Mouse (Mus musculus) liver, postnatal 0 days (tissue): ENCODE data around the gene Gda.
A peak's percentile ranks its signal among the peaks of the same experiment; 100 is the strongest.

Experiments
- CTCF ChIP-seq: sonication (generic); IDR thresholded peaks from 2 replicates; pipeline ENCODE4 v1.5.1; 2016; ENCODE audit warnings: antibody characterized with exemption, low read depth
- EP300 ChIP-seq: IDR thresholded peaks from 2 replicates; pipeline ENCODE4 v1.6.1; 2016; ENCODE audit warnings: antibody characterized with exemption, low read depth, mild to moderate bottlenecking

DNA sequence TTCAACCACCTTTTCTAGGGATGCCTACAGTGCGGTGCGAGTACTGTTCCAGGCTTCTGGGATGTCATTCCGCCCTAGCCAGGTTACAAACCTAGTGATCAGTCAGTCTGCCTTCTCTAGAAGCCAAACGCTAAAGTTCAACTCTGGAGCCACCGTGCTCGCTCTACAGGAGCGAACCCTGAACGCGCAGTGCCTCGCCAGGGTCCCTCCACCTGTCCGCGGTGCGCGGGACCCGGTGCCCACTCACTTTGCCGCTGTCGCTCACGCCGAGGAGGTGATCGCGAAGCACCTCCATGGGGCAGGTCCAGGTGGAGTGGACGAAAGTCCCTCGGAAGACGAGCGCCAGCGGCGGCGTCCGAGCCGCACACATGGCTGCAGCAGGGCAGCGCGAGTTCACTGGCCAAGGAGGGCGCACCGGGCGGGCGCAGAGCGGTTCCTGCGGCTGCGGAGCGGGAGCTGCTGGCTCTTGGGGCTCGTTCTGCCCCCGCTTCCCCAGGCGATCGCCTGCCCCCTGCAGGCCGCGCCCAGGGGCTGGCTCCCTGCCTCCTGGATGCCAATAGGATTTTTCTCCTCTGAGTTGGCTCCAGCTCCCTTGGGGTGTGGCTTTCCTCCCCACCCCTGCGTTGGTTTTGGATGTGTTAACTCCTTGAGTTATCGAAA is 994 bp downstream of the Gda start:
- peak; percentile 78 for TF ChIP-seq CTCF
- no peak for TF ChIP-seq EP300
